Mouse (Mus musculus): Measurements from ENCODE around the gene Eml1.
A peak's percentile ranks its signal among the peaks of the same experiment; 100 is the strongest.

Gene Eml1

GRCm38 (mm10) chr12:108547251-108547875, 176.6 kb downstream of the Eml1 start:
- DNase-seq (ENCODE audit: low read depth) = no peak

GRCm38 (mm10) chr12:108551731-108552130, 181.0 kb downstream of the Eml1 start:
- DNase-seq (ENCODE audit: low read depth) = no peak

DNA sequence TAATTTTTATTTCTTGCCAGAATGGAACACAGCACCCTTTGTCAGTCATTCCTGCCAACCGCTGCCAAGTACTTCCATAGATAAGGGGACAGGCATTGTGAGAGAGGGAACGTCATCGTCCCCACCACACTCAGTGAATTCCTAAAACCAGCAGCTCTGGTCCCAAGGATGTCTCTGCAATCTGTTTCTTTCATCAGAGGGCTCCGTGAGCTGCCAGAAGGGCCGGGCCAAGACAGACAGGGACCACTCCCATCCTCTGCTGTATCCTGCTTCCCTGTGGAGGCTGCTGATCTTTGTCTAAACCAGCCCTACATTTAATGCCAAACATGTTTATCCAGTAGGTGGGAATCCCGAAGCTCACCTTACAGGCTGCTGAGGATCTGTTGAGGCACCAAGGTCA, 182.3 kb downstream of the Eml1 start:
- DNase-seq (ENCODE audit: low read depth) = no peak

DNA sequence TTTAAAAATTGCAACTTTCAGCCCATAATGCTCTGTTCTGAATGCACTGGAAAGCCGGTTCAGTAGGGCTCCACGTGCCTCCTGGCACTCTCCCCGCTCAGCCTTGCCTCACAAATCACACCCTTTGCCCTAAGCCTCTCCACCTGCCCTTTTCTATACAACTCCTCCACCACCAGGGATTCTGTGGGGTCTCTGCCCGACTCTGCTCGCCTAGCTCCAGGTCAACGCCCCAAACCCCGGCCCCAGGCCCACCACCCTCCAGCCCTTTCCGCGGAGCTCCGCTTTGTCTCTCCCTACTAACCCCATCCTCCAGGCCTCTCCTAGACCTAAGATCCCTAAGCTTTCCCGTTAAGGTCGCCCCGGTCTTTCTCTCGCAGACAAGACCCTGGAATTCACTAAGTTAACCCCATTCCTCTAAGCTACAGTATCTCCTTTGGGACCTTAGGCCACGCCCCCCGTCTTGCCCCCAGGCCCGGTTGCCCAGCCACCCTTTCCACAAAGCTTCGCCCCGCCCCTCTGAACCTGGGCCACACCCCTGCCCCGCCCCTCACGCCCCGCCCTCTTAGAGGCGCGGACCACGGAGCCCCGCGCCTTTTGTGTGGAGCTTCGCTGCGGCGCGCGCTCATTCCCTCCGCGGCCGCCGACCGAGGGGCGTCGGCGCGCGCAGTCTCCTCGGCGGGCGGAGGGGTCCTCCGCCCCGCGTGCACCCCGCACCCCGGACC, 183.5 kb downstream of the Eml1 start, which contains the start of gene Evl:
Gene Evl (plus strand): TSS at position 601 of the 722 bp plus-strand sequence.
- DNase-seq (ENCODE audit: low read depth) = peak; percentile 57

GRCm38 (mm10) chr12:108554861-108555556, 184.3 kb downstream of the Eml1 start:
- DNase-seq (ENCODE audit: low read depth) = peak; percentile 32

DNA sequence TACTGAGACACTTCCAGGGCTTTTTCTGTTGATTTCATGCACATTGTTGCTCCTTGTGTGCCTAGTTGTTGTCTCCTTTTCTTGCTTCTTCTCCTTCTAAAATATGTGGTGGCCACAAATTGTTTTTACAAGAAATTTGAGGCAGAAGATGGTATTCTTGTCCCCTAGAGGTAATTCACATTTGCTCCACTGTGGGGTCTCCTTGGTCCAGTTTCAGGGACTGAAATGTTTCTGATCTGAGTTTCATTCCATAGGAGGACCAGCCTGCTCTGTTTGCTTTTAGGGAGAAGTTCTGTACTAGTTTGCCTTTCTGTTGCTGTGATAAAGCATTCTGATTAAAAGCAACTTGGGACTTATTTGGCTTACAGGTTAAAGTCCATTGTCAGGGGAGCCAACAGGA, 187.4 kb downstream of the Eml1 start:
- no peak for DNase-seq (ENCODE audit: low read depth)

- DNase-seq (ENCODE audit: low read depth) = peak; percentile 60
These were observed 192.5 kb downstream of the Eml1 start for GRCm38 (mm10) chr12:108563238-108563637.

- DNase-seq (ENCODE audit: low read depth) = no peak
These were observed 194.3 kb downstream of the Eml1 start for GRCm38 (mm10) chr12:108564910-108565506.

DNA sequence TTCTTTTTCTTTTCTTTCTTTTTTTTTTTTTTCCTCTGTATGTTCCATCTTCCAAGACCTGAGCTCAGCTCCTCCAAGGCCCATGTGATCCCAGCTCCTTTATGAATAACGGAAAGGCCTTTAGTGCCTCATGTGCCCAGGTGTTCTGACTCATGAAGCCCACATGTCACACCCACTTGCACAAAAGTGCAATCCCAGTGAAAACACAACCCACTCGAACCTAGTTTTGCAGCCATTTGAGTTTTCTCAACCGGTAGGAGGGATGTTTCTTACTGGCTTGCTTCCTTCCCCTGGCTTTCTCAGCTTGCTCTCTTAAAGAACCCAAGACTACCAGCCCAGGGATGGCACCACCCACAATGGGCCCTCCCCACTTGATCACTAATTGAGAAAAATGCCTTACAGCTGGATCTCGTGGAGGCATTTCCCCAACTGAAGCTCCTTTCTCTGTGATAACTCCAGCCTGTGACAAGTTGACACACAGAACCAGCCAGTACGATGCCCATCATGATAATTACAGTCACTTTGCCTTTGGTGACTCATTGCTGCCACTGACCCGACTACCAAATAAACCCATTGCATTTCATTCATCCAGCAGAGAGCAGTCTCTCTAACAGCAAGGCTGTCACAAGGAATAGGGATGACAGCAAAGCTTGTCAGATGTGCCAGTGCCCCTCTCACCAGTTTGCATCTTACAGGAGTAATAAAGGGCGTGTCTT, 208.6 kb downstream of the Eml1 start:
- DNase-seq (ENCODE audit: low read depth) = no peak

- DNase-seq (ENCODE audit: low read depth) = no peak
These were observed 213.0 kb downstream of the Eml1 start for GRCm38 (mm10) chr12:108583775-108584174.
